Mouse (Mus musculus) adrenal gland, adult 8-10 months (tissue): Measurements from ENCODE around the gene Mtmr3. TPM values are rescaled to one million over a fixed set of nuclear protein-coding genes. Genes with fewer than 3 reads are reported as not detected.

ENCODE experiments used
- DNase-seq: peaks from one replicate; pipeline ENCODE4 v3.0.0; 2022
- total RNA-seq, 4 experiments: library from RNA; stranded (reverse); gene quantifications; 2 replicates each; pipeline ENCODE4 v1.2.4; 2022

The Mtmr3 gene
- total RNA-seq, result 10 to 100 TPM; 60.9 to 82.3 (median 74.2) TPM

- DNase-seq, result peak; percentile 91
These were observed at the start of gene Mtmr3 for GRCm38 (mm10) chr11:4594608-4595500. TSS of gene Mtmr3 (minus strand) at chr11:4594863.

GRCm38 (mm10) chr11:4643722-4644121 is 49.1 kb upstream of the Mtmr3 start:
- DNase-seq, result no peak

- DNase-seq, result no peak
These were observed 46.5 kb upstream of the Mtmr3 start for GRCm38 (mm10) chr11:4641185-4641584.

GRCm38 (mm10) chr11:4638261-4638660 is 43.6 kb upstream of the Mtmr3 start:
- no peak for DNase-seq

GRCm38 (mm10) chr11:4637534-4638234 is 43.0 kb upstream of the Mtmr3 start, which contains the start of gene Ascc2:
TSS of gene Ascc2 (plus strand) at chr11:4637747.
- peak; percentile 96 for DNase-seq

GRCm38 (mm10) chr11:4636782-4637342 is 42.2 kb upstream of the Mtmr3 start:
- DNase-seq, result no peak

- no peak for DNase-seq
These were observed 39.7 kb upstream of the Mtmr3 start for GRCm38 (mm10) chr11:4634395-4634794.

- peak; percentile 53 for DNase-seq
These were observed 38.8 kb upstream of the Mtmr3 start for GRCm38 (mm10) chr11:4633420-4633819.

GRCm38 (mm10) chr11:4629861-4630280 is 35.2 kb upstream of the Mtmr3 start:
- no peak for DNase-seq

GRCm38 (mm10) chr11:4627636-4628035 is 33.0 kb upstream of the Mtmr3 start:
- DNase-seq, result no peak

- no peak for DNase-seq
These were observed 31.3 kb upstream of the Mtmr3 start for GRCm38 (mm10) chr11:4625931-4626330.

GRCm38 (mm10) chr11:4622997-4623396 is 28.3 kb upstream of the Mtmr3 start:
- no peak for DNase-seq

- DNase-seq, result no peak
These were observed 27.9 kb upstream of the Mtmr3 start for GRCm38 (mm10) chr11:4622442-4622986.

- no peak for DNase-seq
These were observed 27.2 kb upstream of the Mtmr3 start for GRCm38 (mm10) chr11:4621866-4622265.

GRCm38 (mm10) chr11:4620501-4621108 is 25.9 kb upstream of the Mtmr3 start:
- no peak for DNase-seq

GRCm38 (mm10) chr11:4620017-4620485 is 25.4 kb upstream of the Mtmr3 start, which contains the start of gene Gm11032:
TSS of gene Gm11032 (plus strand) at chr11:4620067.
- DNase-seq, result no peak

- DNase-seq, result no peak
These were observed 17.2 kb upstream of the Mtmr3 start for GRCm38 (mm10) chr11:4611904-4612303.

- DNase-seq, result no peak
These were observed 11.9 kb upstream of the Mtmr3 start for GRCm38 (mm10) chr11:4606541-4606940.

- DNase-seq, result no peak
These were observed 10.8 kb upstream of the Mtmr3 start for GRCm38 (mm10) chr11:4605414-4605813.

- no peak for DNase-seq
These were observed 9.8 kb upstream of the Mtmr3 start for GRCm38 (mm10) chr11:4604441-4604840.

- DNase-seq, result no peak
These were observed 8.2 kb upstream of the Mtmr3 start for GRCm38 (mm10) chr11:4602691-4603441.
